Mouse (Mus musculus) kidney, adult 2 months (tissue): ENCODE measurements around the gene Spns2.

Experiments
- CTCF ChIP-seq: fragments of 200-500 bp; conservative IDR thresholded peaks from 2 replicates; pipeline ENCODE4 v1.5.1; 2011; ENCODE audit warnings: low read depth, mild to moderate bottlenecking, control low read depth, low read length, moderate library complexity, mixed read lengths; ENCODE audit not compliant: insufficient read depth, insufficient read length
- POLR2A ChIP-seq: fragments of 200-500 bp; IDR thresholded peaks from one replicate; pipeline ENCODE4 v1.6.1; 2011; ENCODE audit warnings: low read depth, low read length, control low read depth

DNA sequence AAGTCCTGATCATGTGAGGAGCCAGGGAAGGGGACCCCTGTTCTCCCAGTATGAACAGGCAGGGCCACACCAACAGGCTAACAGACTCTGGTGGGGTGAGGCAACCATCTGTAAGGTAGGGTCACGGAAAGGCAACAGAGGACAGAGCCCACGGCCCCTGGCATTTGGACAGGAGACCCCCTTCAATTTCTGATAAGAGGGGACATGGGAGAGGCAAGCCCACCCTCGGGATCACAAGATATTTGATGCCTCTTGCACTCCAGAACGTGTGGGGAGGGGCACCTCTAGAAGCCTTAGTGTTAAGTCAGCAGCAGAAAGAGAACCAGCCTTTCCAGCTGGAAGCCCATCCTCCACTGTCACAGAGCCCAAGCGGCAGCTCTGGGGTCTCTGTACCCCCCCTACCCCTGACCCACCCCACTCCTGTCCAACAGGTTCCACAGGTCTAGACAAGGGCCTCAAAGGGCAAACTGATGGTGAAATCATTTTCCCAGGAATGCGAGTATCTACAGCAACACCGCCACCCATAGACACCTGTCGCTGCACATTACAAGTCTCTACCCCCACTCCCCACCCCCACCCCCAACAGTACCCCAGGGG lies 83.5 kb downstream of the Spns2 start:
- TF ChIP-seq CTCF (no peak), POLR2A (no peak)
